Mouse (Mus musculus): ENCODE measurements around the gene Ralgps1.

Gene Ralgps1

DNA sequence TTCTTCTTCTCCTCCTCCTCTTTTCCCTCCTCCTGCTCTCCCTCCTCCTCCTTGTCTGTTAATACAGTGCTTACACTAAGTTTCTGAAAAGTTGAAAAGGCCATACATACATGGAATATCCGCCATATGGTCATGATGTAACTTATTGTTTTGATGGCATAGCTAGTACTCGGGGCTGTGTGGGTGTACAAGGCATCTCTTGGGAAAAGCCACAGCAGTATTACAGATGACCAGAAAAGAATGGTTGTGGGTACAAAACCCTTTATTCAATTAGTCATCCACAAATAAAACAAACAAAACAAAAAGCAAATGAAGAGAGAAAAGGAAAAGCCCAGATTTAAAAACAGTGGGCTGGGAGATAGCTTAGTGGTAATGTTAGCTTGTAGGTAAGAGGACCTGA, 90.8 kb downstream of the Ralgps1 start:
- no peak for DNase-seq (ENCODE audit: low read depth, low spot score)

- no peak for DNase-seq (ENCODE audit: low read depth, low spot score)
Observed at GRCm38 (mm10) chr2:33279758-33280157, 91.5 kb downstream of the Ralgps1 start.

- no peak for DNase-seq (ENCODE audit: low read depth, low spot score)
Observed at GRCm38 (mm10) chr2:33274719-33275490, 96.4 kb downstream of the Ralgps1 start.

GRCm38 (mm10) chr2:33272665-33273439, 98.4 kb downstream of the Ralgps1 start:
- no peak for DNase-seq (ENCODE audit: low read depth, low spot score)

GRCm38 (mm10) chr2:33271511-33271910, 99.8 kb downstream of the Ralgps1 start:
- no peak for DNase-seq (ENCODE audit: low read depth, low spot score)

- no peak for DNase-seq (ENCODE audit: low read depth, low spot score)
Observed at GRCm38 (mm10) chr2:33270569-33270968, 100.7 kb downstream of the Ralgps1 start.

DNA sequence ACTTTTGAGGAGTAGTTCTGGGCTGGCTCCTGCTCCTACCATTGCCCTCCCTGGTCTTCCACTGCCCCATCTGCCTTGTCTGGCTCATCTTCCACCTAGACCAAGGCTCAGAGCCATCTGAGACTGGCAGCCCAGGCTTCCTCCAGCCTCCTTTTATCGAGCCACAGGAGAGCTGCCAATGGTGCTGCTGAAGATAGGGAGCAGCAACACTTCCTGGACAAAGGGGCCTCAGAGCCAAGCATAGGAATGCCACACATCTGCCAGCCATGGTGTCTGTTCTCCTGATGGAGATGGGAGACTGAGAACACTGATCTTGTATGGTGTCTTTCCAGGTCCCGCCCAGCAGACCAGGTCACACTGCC, 102.2 kb downstream of the Ralgps1 start:
- DNase-seq (ENCODE audit: low read depth, low spot score) = no peak

GRCm38 (mm10) chr2:33268384-33269131, 102.7 kb downstream of the Ralgps1 start:
- no peak for DNase-seq (ENCODE audit: low read depth, low spot score)

DNA sequence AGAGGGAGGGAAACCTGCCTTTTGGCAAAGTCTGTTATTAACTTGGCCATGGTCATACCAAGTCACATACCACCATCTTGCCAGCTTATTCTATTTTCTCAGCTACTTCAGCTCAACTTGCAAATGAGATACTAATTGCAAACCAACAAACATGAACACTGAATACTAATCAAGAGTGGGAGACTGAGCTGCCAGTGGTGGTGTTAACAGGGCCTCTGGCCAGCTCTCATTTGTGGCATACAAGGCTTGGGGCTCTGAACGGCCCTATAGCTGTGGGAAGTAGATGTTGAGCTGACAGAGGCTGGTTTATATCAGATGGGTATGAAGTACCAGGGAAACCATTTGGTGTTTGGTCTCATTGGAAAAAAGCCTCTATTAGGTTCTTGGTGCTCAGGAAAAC, 104.2 kb downstream of the Ralgps1 start:
- no peak for DNase-seq (ENCODE audit: low read depth, low spot score)

GRCm38 (mm10) chr2:33265793-33266192, 105.5 kb downstream of the Ralgps1 start:
- DNase-seq (ENCODE audit: low read depth, low spot score) = peak; percentile 60

DNA sequence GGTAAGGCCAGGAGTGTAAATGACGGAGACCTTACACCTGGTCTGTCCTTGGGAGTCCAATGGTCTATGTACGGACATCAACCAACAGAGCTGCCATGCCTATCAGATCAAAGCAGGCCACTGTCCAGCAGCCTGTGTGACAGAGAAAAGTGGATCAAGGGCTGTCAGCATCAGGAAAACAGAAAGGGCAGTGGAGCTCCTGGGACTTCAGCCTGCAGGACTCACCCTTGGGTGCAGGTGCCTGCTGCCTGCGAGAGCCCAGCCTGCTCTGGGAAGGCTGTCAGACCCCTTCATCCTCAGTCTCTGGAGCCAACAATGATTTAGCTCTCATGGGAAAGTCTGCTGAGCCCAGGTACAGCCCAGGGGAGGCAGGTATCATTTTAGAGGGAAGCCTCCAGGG, 109.8 kb downstream of the Ralgps1 start:
- DNase-seq (ENCODE audit: low read depth, low spot score) = no peak

DNA sequence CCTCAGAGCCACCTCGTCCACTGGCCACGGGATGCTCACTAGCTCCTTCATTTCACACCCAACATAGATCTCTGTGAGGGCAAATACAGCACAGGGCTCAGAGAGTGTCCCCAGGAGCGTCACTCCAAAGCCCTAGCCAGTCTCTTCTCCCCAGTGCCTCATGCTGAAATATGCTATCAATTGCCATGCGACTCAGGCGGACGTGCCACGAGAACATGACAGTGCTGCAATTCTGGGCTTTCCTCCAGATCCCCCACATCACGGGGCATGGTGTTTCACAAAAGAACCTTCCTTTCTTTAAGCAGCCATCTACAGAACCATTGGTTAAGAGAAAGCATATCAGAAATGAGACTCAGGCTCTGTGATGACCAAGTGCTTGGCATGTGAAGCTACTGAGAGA, 110.5 kb downstream of the Ralgps1 start:
- DNase-seq (ENCODE audit: low read depth, low spot score) = peak; percentile 75

DNA sequence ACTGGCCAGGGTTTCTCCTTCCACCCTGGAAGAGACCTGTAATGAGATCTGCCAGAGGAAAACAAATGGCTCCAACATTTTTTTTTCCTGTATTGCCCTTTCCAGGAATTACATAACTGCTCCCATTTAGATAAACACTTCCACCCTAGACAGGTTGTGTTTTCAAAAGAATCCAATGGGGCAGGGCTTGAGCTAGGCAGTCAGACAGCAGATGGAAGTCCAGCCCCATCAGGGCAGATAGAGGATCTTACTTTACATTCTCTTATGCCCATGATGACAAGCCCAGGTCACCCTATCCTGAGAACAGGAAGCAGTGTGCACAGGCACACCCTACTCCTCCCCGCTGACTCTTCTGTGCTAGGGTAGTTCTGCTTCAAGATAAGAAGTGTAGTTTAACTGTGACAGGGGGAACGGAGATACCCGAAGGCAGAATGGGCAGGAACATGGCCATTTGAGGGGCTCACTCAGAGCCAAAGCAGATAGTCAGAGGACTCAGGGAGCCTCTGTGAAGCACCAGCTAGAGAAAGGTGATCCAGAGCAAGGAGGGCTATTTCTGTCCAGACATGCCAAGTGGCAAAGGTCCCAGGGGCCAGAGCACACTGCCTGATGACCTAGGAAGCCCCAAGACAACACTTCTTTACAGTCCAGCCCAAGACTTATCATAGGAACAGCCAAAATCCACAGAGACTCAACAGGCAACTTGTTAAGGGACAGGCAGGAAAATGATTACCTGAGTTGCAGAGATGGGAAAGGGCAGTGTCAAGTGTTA, 114.3 kb downstream of the Ralgps1 start:
- DNase-seq (ENCODE audit: low read depth, low spot score) = no peak

DNA sequence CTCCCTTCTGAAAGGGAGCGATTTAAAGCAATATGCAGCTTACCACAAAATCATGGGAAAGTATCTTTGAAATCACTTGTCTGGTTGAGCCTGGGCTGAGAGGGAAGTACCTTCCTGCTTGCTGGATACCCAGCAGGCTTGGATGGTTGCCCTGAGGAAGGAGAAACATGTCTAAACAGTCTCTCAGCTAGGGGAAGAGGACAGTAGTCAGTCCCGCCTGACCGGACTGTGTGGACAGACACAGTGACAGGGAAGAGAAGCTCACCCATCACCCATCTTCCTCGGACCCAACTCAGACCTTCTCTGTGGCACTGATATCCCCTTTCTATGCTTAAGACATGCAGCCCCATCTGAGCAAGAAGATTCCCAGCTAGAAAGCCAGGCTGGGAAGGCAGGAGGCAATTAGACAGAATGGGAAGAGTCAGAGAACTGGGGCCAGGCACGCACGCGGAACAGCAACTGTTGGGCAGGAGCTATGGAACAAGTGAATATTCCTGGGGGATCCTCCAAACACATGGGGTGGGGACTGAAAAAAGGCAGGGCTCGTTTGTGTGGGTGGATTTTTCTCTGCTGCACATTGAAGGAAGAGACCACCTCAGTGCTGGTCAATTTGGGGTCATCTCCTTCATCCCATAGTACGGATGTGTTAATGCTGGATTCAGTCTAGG, 116.8 kb downstream of the Ralgps1 start:
- DNase-seq (ENCODE audit: low read depth, low spot score) = no peak

DNA sequence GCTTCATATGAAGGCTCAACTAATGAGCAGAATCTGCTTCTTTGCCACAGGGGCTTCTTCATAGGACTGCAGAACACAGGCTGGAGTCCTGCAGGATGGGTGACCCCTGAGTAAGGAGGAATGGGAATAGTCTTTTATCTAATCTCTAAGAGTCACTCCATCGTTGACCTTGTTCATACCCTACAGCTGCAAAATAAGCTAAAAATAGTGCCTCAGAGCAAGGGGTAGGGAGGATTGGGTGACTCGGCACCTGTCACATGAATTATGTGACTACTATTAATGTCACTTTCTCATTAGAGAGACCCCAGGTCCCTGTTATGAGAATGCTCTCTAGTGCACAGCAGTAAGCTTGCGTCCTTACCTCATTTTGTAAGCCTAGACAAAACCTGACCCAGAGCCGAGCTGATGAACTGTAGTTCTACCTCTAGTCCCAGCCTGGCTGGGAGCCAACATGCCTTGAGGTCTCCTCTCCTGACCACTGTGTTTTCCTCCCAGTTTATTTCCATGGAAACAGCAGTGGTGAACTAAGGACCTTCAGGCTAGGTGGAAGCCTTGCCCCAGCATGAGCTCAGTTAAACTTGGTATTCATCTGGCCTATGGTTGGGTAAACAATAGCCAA, 117.6 kb downstream of the Ralgps1 start:
- no peak for DNase-seq (ENCODE audit: low read depth, low spot score)

DNA sequence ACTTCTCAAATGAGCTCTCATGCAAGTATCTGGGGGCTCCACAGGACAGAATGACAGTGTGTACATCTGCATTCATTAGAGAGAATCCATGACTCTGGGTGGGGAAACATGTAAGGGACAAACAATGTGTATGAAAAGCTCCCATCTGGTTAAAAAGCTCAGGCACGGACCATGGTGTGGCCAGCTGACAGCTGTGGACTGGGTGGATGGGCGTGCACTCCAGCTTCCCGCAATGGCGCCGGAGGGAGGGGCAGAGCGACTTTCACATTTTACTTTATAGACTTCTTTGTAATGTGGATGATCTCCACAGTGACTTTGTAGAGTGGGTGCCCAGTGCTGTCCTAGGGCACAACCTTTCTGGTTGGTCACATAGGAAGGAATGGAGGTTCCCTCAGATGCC, 118.5 kb downstream of the Ralgps1 start:
- DNase-seq (ENCODE audit: low read depth, low spot score) = no peak

- no peak for DNase-seq (ENCODE audit: low read depth, low spot score)
Observed at GRCm38 (mm10) chr2:33249922-33250633, 121.2 kb downstream of the Ralgps1 start.

DNA sequence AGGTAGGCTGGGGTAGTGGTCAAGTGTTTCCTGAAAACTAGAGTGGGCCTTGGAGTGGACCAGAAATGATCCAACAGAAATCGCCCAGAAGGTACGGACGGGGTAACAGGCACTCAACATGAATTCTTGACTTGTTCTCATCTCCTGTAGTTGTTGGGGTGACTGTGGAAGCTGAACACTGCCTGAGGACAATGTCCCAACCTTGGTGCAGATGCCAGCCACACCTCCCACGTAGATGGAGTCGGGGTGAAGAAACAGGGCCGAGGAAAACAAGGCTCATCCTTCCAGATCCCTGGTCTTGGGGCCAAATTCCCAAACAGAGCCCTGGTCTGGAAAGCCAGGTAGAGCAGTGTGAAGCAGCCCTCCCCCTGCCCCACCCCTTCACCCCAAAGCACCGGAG, 122.7 kb downstream of the Ralgps1 start:
- DNase-seq (ENCODE audit: low read depth, low spot score) = no peak

DNA sequence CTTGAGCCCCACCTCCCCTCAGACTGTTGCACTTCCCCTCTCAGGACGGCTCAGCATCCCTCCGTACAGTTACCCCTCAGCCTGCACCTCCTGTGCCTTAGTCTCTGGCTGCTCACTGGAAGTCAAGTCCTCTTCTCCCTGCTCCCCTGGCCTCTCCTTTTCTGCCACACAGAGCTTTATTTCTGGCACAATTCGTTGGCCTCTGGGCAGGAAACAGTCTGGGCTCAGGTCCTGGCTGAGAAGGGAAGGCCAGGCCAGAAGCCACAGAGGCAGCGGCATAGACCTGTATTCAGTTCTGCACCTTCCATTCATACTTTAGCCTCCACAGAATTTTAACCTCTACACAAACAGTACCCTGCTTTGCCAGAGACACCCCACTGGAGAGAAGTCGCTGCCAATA, 124.4 kb downstream of the Ralgps1 start:
- DNase-seq (ENCODE audit: low read depth, low spot score) = no peak

DNA sequence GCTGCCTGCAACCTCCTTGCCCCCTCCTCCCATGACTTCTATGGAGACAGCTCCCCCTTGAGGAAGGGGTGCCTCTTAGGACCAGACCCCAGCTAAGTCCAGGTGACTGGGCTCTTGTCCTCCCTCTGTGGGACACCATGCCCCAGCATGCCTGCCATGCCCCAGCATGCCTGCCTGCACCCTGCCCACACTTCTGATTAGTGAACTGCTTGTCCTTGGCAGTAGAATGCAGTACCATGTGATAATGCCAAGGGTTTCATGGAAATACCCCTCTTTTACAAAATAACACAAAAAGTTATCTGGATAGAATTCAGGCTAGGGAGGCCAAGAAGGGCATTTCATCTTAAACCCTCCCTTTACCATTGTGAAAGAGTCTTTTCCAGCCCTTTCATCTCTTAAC, 125.9 kb downstream of the Ralgps1 start:
- no peak for DNase-seq (ENCODE audit: low read depth, low spot score)

Data from telencephalon, adult 2 months (tissue).